Mouse (Mus musculus): ENCODE results near the gene Wdr53. TPM values are rescaled to one million over a fixed set of nuclear protein-coding genes. Genes with fewer than 3 reads are reported as not detected.
"Not testable (repeated sequence)": the region's sequence is repeated elsewhere in the genome, so short reads cannot be mapped to it uniquely, and the experiment has no call there.

Wdr53 gene
- total RNA-seq (2021): 1 to 10 TPM; 8.5 to 9.0 TPM
- long read RNA-seq, experiment 1, partial matches to known transcripts: 0 of 3 reads
- long read RNA-seq, experiment 1, other reads (novel, unspliced or antisense): 0 of 3 reads
- long read RNA-seq, experiment 2, partial matches to known transcripts: 1 of 5 reads
- long read RNA-seq, experiment 2, other reads (novel, unspliced or antisense): 0 of 5 reads

DNA sequence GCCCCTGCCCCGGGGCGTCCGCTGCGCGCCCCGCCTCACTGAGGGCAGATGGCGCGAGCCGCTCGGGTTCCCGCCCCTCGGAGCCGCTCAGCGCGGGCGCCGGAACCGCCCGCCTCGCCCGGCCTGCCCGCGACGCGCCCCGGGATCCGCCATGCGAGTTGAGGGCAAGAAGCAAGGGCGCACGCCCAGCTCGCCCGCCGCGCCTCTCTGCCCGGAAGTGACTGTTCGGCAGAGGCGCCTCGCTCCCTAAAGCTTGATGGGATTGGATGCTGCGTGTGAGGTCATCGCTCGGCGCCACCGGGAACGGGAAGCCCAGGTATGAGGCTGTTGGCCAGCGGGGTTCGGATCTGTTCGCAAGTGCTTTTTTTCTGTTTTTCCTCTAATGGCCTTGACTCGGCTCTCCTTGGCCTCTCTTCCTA, at the start of gene Wdr53, which contains the start of gene Fbxo45:
Gene Wdr53, plus strand, starts transcription at position 276 of the 419 bp plus-strand sequence.
Gene Fbxo45, minus strand, starts transcription at position 207 of the 419 bp plus-strand sequence.
- DNase-seq (ENCODE audit: low spot score in 2 of 2): peak; percentile 92 to 97

DNA sequence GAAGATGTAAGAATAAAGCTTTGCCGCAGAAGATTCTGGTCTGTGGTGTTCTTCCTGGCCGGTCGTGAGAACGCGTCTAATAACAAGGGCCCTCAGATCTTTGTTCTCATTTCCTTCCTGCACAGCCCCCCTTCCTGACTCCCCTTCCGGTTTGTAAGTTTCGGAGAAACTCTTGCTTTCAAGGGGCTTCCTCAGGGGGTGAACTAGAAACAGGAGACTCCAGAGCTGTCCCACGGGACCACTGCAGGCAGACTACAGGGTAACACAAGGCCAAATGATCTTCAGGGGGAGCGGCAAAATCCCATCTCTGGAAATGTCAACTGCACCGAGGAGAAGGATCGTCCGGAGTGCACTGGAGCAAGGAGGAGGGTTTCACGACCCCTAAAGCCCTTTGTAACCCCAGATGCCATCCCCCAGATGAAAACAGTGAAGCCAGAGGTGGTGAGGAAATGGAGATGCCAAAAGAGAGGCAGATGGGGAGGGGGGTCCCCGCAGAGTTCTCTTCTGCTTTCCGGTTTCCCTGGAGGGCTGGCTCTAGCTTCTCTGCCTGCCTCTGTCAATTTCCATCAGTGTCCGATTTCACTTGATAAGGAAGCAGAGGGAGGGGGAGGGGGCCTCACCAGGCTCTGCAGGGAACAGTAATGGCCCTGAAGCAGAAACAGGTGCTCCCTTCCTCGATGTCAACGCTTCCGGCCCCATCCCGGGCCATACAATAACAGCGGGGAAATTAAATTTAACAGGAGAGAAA, 46.6 kb upstream of the Wdr53 start:
- peak in 1 of 2 experiments; percentile 30 for DNase-seq (ENCODE audit: low spot score in 2 of 2)

DNA sequence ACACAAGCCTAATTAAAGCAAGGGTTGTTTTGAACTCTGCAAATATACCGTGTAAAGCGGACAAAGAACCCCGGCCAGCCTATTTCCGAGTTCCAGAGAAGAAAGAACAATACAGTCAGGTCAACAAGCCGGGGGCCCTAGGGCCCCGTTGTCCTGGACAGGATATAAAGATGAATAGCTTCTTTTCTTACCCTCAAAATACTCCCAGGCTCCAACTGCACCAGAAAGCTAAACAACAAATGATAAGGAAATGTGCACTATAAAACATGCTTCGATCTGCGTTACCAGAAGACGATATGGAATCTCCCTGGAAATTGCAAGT, 46.1 kb upstream of the Wdr53 start:
- DNase-seq (ENCODE audit: low spot score in 2 of 2): no peak

DNA sequence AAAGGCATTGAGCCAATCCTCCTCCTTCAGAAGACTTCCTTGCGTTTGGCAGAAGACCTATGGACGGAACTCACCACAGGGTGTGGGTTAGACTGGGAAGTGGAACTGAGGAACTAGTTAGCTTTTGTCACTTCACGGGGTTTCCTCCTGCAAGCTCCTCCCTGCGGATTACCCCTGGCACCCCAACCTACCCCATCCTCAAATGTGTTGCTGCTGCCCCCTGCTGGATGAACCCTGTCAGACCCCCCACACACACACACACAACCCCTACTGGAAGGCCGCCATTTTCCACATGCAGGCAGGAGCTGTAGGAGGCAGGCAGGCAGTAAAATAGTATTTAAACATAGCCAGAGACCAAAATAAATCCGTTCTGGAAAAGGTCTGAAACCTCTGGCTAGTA, 44.3 kb upstream of the Wdr53 start:
- DNase-seq (ENCODE audit: low spot score in 2 of 2): peak in 1 of 2 experiments; percentile 52

DNA sequence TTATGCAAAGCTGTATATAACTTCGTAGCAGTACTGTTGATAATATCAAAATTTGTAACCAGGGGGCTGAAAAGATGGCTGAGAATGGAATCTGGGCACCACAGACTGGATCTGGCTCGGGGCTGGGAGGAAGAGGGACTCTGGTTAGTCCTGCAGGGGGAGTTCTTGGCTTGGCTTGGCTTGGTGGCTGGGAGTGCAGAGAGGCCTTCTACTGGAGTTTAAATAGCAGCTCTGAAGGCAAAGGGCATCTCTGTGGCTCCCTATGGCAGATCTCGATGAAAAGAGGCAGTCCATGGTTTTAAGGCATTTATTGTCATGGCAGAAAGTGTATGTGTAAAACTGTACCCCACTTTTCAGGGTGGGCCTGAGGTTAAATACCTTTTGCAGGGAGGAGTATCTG, 42.1 kb upstream of the Wdr53 start:
- DNase-seq (ENCODE audit: low spot score in 2 of 2): no peak

DNA sequence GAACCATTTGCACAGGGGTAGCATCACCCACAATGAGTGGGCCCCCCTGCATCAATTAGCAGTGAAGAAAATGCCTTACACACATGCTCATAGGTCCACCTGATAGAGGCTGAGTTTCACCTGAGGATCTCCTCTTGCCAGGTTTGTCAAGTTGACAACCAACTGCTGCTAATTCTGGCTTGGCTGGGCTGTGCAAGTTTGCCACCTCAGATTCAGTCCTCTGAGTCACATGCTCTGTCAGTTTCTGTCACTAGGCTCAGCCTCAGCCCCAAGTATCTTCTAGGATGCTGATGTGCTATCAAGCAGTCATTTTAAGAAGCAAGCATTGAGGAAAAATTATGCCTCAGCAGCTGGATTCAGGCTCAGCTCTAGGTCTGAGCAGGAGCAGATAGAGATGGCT, 32.9 kb upstream of the Wdr53 start:
- DNase-seq (ENCODE audit: low spot score in 2 of 2): no peak

DNA sequence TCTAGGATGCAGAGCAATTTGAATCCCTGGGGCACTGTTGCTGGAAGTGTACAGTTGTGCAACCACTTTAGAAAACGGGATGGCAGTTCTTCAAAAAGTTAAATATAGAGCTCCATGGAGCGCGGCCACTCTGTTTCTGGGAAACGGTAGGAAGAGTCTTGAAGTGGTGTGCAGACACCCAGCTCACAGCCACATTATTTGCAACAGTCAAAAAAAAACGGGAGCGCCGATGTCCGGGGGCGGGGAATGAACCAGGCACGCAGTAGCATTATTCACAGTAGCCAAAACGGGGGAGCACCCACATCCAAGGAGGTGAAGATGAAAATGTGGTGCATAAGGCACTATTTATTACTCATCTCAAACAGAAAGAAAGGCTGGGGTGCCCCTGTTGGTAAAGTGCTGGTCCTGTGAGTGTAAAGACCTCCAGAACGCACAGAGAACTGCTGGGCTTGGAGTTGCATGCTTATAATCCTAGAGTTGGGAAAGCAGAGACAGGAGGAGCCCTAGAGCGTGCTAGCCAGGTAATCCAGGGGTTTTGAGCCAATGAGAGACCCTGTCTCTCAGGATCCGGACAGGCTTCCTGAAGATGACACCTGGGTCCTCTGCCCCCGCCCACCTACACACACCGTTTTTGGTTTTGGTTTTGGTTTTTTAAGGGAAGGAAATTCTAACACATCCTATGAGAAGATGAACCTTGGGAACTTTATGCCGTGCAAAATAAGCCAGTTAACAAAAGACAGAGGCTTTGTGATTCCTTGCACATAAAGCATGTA, 32.0 kb upstream of the Wdr53 start:
- DNase-seq (ENCODE audit: low spot score in 2 of 2): no peak

DNA sequence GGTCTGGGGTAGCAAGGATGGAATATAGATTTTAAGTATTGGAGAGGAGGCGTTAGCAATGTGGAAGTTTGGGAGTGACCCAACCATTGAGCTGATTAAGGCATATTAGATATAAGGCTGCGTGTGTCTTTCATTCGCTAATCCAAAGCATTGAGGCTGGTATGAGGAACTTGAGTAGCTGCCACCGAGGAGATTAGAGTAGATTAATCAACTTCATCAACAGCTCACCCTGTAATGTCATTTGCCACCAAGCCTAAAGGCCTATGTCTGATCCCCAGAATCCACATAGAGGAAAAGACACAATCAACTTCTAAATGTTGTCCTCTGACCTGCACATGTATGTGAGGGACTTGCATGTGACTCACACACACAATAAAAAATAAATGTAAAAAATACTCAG, 25.2 kb upstream of the Wdr53 start:
- no peak for DNase-seq (ENCODE audit: low spot score in 2 of 2)

DNA sequence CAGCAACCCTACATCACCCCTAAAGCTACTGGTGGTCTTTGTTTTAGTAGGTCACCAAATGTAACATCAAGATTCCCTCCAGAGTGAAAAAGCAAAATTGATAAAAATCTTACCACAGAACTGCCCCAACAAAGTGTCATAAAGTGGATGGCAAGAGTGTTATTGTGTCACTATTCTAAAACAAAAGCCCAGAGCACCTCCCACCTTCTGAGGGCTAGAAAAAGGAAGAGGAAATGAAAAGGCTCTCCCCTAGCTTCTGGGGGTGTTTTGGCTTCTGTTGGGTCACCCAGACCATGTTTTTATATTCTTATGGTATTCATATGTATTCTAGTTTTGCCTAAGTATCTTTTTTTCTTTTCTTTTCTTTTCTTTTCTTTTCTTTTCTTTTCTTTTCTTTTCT, 24.6 kb upstream of the Wdr53 start:
- no peak for DNase-seq (ENCODE audit: low spot score in 2 of 2)

DNA sequence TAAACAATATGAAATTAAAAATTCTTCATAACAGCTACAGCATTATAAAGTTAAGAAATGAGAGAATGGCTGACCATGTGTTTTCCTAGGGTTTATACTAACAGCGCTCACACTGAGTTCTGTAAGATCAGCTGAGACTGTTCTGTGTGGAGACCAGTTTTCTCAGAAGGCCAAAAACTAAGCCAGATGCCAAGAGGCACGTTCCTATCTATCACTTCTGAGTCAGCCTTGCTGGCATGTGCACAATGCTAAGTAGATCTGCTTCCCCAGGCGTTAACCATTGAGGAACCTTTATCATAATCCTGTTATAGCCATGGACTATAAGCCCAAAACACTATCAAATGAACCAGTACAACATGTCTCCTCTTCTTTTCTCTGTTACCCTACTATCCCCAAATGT, 15.0 kb upstream of the Wdr53 start:
- not testable (repeated sequence) for DNase-seq (ENCODE audit: low spot score in 2 of 2)

DNA sequence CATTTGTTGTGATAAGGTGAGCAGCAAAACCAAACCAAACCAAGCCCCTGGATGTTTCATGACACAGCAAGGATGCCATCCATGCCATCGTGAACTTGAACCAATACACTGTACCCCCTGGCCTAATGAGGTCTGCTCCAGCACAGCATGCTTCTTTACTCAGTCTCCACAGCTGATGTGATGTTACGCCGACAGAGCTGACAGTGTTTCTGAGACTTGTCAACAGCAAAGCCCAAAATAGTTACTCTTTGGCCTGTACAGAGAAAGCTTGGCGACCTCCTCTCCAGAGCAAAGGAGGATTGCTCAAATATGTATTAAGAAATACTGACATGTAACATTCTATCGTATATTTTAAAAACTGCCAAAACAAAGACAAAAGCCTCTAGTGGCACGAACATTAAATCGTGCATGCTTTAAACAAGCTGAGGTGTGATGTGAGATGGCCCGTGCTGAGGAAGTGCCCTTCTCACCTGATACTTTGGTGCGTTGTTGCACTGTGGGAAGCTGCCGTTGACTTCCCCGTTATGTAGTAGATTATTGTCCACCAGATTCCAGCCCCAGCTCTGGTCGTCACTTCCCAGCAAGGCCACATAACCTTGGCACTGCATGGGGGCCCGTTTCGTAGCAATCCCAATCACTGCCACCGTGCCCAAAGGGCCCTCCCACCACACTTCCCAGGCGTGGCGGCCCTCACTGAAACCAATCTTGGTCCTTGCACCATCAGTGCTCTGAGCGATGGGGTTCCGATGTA, 8.9 kb upstream of the Wdr53 start:
- no peak for DNase-seq (ENCODE audit: low spot score in 2 of 2)

DNA sequence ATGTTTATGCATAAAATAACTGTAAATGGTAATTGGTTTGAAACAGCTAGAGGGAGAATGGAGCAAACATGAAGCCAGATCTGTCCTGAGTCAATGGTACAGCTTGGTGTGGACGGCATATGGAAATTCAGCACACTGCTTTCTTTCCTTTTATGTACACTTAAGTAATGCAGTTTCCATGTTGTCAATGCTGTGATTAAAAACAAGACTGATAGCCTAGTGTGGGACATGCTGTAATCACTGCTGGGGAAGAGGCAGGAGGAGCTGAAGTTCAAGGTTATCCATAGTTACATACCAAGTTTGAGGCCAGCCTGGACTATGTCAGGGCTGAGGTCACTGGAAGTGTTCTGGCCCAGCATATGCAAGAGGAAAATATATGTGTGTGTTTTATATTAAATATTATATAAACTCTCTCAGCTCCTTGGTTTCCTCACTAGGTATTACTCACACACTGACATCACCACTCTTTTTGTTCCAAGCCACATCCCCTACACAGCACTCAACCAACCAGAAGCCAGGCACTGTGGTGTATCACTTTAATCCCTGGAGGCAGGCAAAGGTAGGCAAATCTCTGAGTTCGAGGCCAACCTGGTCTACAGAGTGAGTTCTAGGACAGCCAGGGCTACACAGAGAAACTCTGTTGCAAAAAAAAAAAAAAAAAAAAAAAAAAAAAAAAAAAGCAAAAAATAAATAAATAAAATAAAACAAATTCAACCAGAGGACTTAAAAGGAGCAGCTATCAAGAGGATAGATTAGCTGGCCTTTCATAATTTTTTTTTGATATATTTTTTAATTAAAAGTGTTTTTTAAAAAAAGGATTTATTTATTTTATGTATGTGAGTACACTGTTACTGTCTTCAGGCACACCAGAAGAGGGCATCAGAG, 7.4 kb upstream of the Wdr53 start:
- no peak for DNase-seq (ENCODE audit: low spot score in 2 of 2)

DNA sequence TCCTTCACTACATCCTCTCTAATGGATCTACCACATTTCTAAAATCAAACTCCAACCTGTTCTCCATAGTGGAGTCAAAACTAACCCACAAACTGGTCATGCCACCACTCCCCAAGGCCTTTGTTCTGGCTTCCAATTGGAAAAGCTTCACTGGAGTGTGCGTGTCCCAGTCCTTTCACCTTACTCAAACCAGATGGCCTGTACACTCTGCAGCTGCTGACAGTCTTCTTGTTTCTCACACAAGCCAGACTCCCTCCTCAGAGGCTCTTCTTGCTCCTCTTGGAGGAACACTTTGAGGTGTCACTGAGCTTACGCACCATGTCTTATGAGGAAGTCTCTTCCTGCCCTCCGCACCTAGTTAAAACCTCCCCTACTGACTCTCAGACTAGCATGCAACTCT, 3.1 kb upstream of the Wdr53 start:
- no peak for DNase-seq (ENCODE audit: low spot score in 2 of 2)

DNA sequence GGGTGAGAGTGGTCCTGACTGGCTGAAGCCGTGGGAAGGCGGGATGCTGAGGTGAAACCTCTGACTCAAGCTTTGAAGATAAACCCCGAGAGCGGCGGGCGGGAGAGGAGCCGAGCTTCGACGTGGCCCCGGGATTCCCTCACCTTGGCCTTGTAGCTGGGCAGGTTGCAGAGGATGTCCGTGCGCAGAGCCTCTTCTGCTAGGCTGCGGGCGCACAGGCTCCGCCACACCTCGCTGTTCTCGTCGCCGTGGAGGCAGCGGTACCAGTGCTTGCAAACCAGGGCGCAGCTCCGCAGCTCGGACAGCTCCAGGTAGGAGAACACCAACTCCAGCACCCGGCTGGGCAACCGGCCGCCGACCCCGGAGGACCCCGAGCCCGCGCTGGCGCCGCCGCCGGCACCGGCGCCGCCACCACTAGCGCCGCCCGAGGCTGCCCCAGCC, 656 bp upstream of the Wdr53 start:
- peak; percentile 27 to 54 for DNase-seq (ENCODE audit: low spot score in 2 of 2)

DNA sequence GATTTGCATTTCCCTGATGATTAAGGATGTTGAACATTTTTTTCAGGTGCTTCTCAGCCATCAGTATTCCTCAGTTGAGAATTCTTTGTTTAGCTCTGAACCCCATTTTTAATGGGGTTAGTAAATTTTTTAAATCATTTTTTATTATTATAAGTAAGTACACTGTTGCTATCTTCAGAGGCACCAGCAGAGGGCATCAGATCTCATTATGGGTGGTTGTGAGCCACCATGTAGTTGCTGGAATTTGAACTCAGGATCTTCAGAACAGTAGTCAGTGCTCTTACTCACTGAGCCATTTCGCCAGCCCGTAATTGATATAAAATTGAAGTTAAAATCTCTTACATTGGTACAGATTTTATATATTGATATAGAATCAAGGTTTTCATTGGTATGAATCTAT, 17.2 kb downstream of the Wdr53 start:
- DNase-seq (ENCODE audit: low spot score in 2 of 2): not testable (repeated sequence)

DNA sequence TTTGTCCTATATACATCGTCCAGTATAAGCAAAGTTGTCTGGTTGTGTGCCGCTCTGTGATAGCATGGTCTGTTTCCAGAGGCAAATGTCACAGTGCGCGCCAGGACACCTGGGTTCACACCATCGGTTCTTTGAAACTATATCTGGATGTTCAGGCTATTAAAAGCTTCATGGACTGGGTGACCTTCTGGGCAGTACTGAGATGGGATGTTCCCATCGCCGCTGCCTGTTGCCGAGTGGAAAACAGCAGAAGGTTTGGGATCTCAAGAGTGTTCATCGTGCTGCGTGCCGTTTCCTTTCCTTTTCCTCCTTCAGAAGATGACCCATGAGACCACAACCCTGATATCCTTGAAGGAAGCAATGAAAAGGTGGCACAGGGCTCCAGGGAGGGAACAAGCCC, 24.3 kb downstream of the Wdr53 start, which contains the start of gene Smco1:
Gene Smco1, plus strand, starts transcription at position 178 of the 400 bp plus-strand sequence.
- no peak for DNase-seq (ENCODE audit: low spot score in 2 of 2)

DNA sequence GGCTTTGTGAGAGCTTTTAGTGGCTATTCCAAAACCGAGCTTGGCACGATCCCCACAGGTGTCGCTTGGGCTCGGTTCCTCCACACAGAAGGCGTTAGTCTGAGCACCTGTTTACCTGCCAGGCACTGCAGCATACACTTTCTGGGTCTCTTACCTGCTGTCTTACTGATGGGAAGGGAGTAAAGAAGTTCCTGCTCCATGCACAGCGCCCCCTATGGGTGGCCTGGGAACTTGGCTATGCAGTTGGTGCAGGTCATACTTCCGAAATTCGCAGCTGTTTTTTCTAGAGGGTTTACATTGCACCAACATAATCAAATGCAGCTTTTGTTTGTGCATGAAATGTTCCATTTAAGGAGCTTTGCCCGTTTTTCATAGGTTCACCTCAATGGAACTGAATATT, 26.3 kb downstream of the Wdr53 start:
- no peak for DNase-seq (ENCODE audit: low spot score in 2 of 2)

DNA sequence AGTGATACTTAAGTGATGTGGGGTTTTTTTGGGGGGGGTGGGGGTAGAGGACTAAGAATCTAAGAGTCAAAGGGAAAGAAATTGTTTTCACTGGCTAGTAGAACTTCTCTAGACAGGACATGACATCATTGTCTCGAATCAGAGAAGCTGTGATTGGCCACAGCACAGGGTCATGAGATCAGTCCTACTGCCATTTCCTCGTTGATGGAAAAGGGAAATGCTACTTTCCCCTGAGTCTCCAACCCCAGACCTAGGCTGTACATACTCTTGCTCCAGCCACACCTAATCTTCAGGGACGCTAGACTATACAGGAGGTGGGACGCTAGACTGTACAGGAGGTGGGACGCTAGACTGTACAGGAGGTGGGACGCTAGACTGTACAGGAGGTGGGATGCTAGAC, 28.0 kb downstream of the Wdr53 start:
- DNase-seq (ENCODE audit: low spot score in 2 of 2): no peak

DNA sequence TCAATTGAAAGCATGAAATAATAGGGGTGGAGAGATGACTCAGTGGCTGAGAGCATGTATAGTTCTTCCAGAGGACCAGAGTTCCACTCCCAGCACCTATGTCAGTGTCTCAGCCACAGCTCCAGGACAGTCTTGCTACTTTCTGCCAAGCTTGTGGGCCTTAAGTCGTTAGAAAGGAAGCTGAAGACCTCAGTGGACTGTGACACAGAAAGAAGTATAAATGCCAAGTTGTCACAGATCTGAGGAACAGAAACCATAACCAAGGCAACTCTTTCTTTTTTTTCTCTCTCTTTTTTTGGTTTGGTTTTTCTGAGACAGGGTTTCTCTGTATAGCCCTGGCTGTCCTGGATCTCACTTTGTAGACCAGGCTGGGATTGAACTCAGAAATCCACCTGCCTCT, 28.8 kb downstream of the Wdr53 start:
- DNase-seq (ENCODE audit: low spot score in 2 of 2): no peak

Measured in gastrocnemius, postnatal 4 days (tissue).